Mouse (Mus musculus) sigmoid colon, adult 10 weeks (tissue): ENCODE measurements around the gene Cdc40. TPM values are rescaled to one million over a fixed set of nuclear protein-coding genes. Genes with fewer than 3 reads are reported as not detected.

ENCODE experiments used
- polyA plus RNA-seq: library from polyadenylated mRNA; stranded (reverse); fragments of 350-450 nt; fragmentation: Illumina TruSeq; extraction: RNeasy Lipid Tissue Mini Kit (QIAGEN cat#74804); gene quantifications from one replicate; pipeline ENCODE4 v1.2.3, GENCODE M21; 2014; ENCODE audit warnings: low read depth, low replicate concordance

Cdc40 gene
- polyA plus RNA-seq = 50.6 TPM

DNA sequence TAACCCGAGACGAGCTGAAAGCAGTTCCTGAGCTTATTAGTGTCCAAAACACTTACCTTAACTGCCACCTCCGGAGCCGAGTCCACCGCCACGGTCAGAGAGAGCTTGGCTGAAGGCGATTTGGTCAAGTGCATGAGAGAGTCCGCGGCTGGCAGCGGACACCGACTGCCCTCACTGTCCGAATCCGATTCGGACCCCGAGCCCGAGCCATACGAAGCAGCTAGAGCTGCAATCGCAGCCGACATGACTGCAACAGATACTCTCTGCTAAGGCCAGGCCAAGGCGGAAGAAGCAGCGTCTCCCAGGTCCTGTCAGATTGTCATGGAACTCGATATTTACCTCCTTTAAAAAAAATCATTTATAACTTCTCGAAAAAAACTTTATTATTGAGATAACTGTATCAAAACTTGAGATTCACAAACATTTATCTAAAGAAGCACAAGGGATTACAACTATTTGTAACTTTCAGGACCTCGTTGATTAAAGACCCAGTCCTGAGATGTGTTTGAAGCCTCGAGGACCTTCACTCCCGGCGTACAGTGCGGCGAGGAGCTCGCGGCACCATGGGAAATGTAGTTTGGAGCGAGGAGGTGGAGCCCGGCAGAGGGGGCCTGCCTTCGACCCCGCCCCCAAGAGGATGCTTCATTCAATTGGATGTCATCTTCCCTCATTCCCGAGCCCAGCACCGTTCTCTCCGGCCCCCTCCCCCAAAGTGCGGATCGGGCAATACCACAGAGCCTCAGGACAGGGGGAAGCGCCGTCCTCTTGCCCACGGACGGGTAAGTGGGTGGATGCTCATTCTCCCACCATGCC is at the start of gene Cdc40, which contains the start of gene Wasf1:
Cdc40 (minus strand) TSS at position 481 of the 813 bp plus-strand sequence.
Wasf1 (plus strand) TSS at position 645 of the 813 bp plus-strand sequence.

Other genes with a start within 250 kb of the Cdc40 start
- not detected for gene Mettl24, start 200.0 kb downstream of the Cdc40 start, polyA plus RNA-seq
- gene Wasf1, start 164 bp upstream of the Cdc40 start, polyA plus RNA-seq = 2.9 TPM
- gene Gpr6, start 189.0 kb upstream of the Cdc40 start, polyA plus RNA-seq = not detected